Mouse (Mus musculus) skeletal muscle tissue, postnatal 0 days (tissue): ENCODE results near the gene Prx. TPM values are rescaled to one million over a fixed set of nuclear protein-coding genes. Genes with fewer than 3 reads are reported as not detected.

Experiments
- polyA plus RNA-seq: library from polyadenylated mRNA; unstranded; fragments of >200 nt; fragmentation: Nextera tagmentation; extraction: Ambion mirVana; gene quantifications from 2 replicates; pipeline ENCODE4 v1.2.1, GENCODE M21; 2015

Prx gene
- 9.2 and 10.2 TPM in 2 replicates for polyA plus RNA-seq

GRCm38 (mm10) chr7:27499036-27499435, at the start of gene Prx:
Gene Prx (plus strand): TSS chr7:27499324.

GRCm38 (mm10) chr7:27473156-27473834, 25.8 kb upstream of the Prx start, which contains the start of gene Sertad3:
Gene Sertad3 (plus strand): TSS chr7:27473768.

GRCm38 (mm10) chr7:27486770-27487697, 12.1 kb upstream of the Prx start, which contains the start of gene Sertad1:
Gene Sertad1 (plus strand): TSS chr7:27486910.

GRCm38 (mm10) chr7:27522967-27523366, 23.8 kb downstream of the Prx start, which contains the start of gene Hipk4:
Gene Hipk4 (plus strand): TSS chr7:27523267.

GRCm38 (mm10) chr7:27552931-27553513, 53.9 kb downstream of the Prx start, which contains the start of the genes Pld3 and 2310022A10Rik:
Gene Pld3 (minus strand): TSS chr7:27553218.
Gene 2310022A10Rik (plus strand): TSS chr7:27553233.

Other genes starting within 250 kb of the Prx start
- 16.8 and 20.3 TPM in 2 replicates for gene Numbl, start 240.9 kb upstream of the Prx start, polyA plus RNA-seq
- gene Ltbp4, start 161.6 kb upstream of the Prx start, polyA plus RNA-seq = 32.9 and 37.2 TPM in 2 replicates
- 5.5 and 9.9 TPM in 2 replicates for gene Shkbp1, start 143.3 kb upstream of the Prx start, polyA plus RNA-seq
- gene Gm20479, start 141.9 kb upstream of the Prx start, polyA plus RNA-seq = 0.38 and 0.88 TPM in 2 replicates
- 0.12 and 0.18 TPM in 2 replicates for gene Sptbn4, start 51.6 kb upstream of the Prx start, polyA plus RNA-seq
- gene Blvrb, start 51.3 kb upstream of the Prx start, polyA plus RNA-seq = 30.3 and 46.4 TPM in 2 replicates
- gene Sertad3, start 25.6 kb upstream of the Prx start, polyA plus RNA-seq = 20.3 and 21.0 TPM in 2 replicates
- 27.1 and 31.3 TPM in 2 replicates for gene Sertad1, start 12.4 kb upstream of the Prx start, polyA plus RNA-seq
- gene Hipk4, start 23.9 kb downstream of the Prx start, polyA plus RNA-seq = 1.0 and 1.1 TPM in 2 replicates
- 54.0 and 62.4 TPM in 2 replicates for gene Pld3, start 53.9 kb downstream of the Prx start, polyA plus RNA-seq
- 96.5 and 111 TPM in 2 replicates for gene 2310022A10Rik, start 53.9 kb downstream of the Prx start, polyA plus RNA-seq
- 116 and 131 TPM in 2 replicates for gene Akt2, start 92.2 kb downstream of the Prx start, polyA plus RNA-seq
- 0.07 TPM in 1 of 2 replicates, not detected in the other for gene Ttc9b, start 154.6 kb downstream of the Prx start, polyA plus RNA-seq
- gene Map3k10, start 175.3 kb downstream of the Prx start, polyA plus RNA-seq = 2.8 and 5.1 TPM in 2 replicates
- gene Zfp607b, start 190.0 kb downstream of the Prx start, polyA plus RNA-seq = 2.4 and 2.8 TPM in 2 replicates
- gene Zfp60, start 232.1 kb downstream of the Prx start, polyA plus RNA-seq = 8.7 and 10.3 TPM in 2 replicates